Mouse (Mus musculus): Measurements from ENCODE around the gene Clpx. TPM values are rescaled to one million over a fixed set of nuclear protein-coding genes. Genes with fewer than 3 reads are reported as not detected.
"Not testable (repeated sequence)": the region's sequence is repeated elsewhere in the genome, so short reads cannot be mapped to it uniquely, and the experiment has no call there.

Clpx gene
- polyA plus RNA-seq, 1 experiment from 2014 or later = 62.3 TPM

- no peaks in the 10 kb centered on the region for H3K9me3 ChIP-seq
- H3K27me3 ChIP-seq = no peaks in the 10 kb centered on the region
- H3K9ac ChIP-seq = peak overlapping the region; percentile 48
- no peak overlapping the region for H3K4me3 ChIP-seq
- H3K4me2 ChIP-seq (replicated peaks) = no peak overlapping the region
- peak; percentile 59; the same call in 1 of the 2 replicates for ATAC-seq (ENCODE audit: low FRiP score, low read depth)
- peak overlapping the region; percentile 67 for H3K27ac ChIP-seq
- H3K4me1 ChIP-seq = peaks cover 26% of the 10 kb centered on the region
- H3K36me3 ChIP-seq = no peaks in the 10 kb centered on the region
- 41% methylated on average over 7 of the region's 7 CpGs for WGBS
Measured at GRCm38 (mm10) chr9:65267742-65268515, 26.1 kb upstream of the Clpx start.

- WGBS = 85% methylated on average over 13 of the region's 13 CpGs
- Histone ChIP-seq H3K4me3 (no peak overlapping the region), H3K9me3 (no peaks in the 10 kb centered on the region), H3K4me2 (replicated peaks) (no peak overlapping the region), H3K27ac (no peak overlapping the region), H3K9ac (no peak overlapping the region), H3K4me1 (peaks cover under 1% of the 10 kb centered on the region; the same call in 1 of the 2 replicates), H3K36me3 (no peaks in the 10 kb centered on the region), H3K27me3 (no peaks in the 10 kb centered on the region)
- ATAC-seq (ENCODE audit: low FRiP score, low read depth) = no peak
Measured at GRCm38 (mm10) chr9:65273048-65273809, 20.8 kb upstream of the Clpx start.

DNA sequence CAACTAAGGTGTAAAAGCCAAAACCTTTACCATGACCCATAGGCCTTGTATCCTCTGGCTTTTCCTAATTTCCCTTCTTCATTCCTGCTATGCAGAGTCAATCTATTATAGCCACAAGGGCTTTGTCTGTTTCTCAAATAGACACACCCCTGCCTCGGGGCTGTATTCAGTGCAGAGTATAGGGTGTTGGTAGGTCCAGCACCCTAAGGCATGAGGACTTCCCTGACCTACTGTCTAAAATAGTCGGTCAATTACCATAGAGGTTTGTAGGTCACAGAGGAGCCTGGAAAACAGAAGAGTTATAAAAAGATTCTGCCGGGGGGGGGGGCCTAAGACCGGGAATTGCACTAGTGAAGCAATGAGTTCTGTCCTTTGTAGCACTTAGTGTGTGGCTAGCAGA lies 20.2 kb upstream of the Clpx start:
- 72% methylated on average over 4 of the region's 4 CpGs for WGBS
- H3K4me1 ChIP-seq = no peaks in the 10 kb centered on the region
- no peak overlapping the region for H3K9ac ChIP-seq
- no peaks in the 10 kb centered on the region for H3K36me3 ChIP-seq
- H3K27me3 ChIP-seq = no peaks in the 10 kb centered on the region
- no peak for ATAC-seq (ENCODE audit: low FRiP score, low read depth)
- H3K9me3 ChIP-seq = no peaks in the 10 kb centered on the region
- H3K4me2 ChIP-seq (replicated peaks) = no peak overlapping the region
- no peak overlapping the region for H3K4me3 ChIP-seq
- H3K27ac ChIP-seq = no peak overlapping the region

- H3K27ac ChIP-seq; H3K27me3 ChIP-seq; H3K4me2 ChIP-seq (replicated peaks); H3K9me3 ChIP-seq; H3K9ac ChIP-seq; H3K4me1 ChIP-seq; H3K36me3 ChIP-seq; H3K4me3 ChIP-seq; ATAC-seq (ENCODE audit: low FRiP score, low read depth): not testable (repeated sequence)
- 84% methylated on average over 3 of the region's 3 CpGs for WGBS
Measured at GRCm38 (mm10) chr9:65274851-65275250, 19.2 kb upstream of the Clpx start.

DNA sequence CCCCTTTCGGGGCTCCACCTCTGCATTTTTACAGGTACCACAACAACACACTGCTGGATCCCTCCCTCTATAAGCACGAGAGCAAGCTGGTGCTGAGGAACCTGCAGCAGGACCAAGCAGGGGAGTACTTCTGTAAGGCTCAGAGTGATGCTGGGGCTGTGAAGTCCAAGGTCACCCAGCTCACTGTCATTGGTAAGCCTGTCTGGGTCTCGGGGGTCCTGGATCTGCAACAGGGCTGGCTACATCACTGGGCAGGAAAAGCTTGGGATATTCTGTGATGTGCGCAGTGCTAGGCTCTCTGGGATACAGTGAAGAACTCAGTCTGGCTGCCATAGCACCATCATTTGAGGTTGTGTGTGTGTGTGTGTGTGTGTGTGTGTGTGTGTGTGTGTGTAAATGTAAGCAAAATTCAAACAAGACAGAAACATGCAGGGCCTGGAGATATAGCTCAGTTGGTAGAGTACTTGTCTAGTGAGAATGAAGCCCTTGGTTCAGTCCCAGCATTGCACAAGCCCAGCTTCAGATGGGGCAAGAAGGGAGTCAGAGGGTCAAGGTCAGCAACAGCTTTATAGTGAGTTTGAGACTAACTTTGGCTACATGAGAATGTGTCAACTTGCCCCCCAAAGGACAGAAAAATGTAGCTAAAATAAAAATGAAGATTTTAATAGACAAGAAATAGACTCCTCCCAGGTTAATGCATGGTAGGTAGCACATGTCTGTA lies 18.1 kb upstream of the Clpx start:
- no peaks in the 10 kb centered on the region for H3K27me3 ChIP-seq
- H3K4me3 ChIP-seq = no peak overlapping the region
- no peak overlapping the region for H3K9ac ChIP-seq
- 71% methylated on average over 4 of the region's 4 CpGs for WGBS
- no peak for ATAC-seq (ENCODE audit: low FRiP score, low read depth)
- H3K27ac ChIP-seq = no peak overlapping the region
- no peaks in the 10 kb centered on the region for H3K4me1 ChIP-seq
- H3K36me3 ChIP-seq = no peaks in the 10 kb centered on the region
- no peak overlapping the region for H3K4me2 ChIP-seq (replicated peaks)
- no peaks in the 10 kb centered on the region for H3K9me3 ChIP-seq

DNA sequence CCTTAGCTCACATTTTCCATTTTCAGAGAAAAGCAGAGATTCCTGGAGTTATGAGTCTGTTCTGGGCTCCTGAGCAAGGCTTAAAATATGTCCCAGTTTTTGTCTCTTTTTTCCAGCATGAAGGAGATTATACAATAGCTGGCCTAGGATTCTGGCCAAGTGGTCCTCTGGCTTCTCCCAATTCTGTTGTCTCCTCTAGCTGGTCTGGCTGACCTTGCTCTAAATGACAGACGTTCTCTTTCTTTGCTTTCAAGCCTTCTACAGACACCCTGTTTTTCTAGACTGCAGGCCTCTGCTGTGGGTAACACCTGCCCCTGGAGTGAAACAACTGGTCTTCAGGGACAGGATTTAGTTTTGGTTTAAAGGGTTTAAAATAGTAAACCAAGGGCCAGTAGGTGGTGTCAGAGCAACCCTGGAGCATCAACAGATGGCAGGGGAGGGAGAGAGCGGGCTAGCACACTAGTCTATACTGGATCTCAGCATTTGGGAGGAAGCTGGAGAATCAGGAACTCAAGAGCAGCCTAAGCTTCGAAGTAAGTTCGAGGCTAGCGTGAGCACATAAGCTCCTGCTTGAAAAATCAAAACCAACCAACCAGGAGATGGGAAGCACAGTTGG lies 12.4 kb upstream of the Clpx start:
- 70% methylated on average over 5 of the region's 5 CpGs for WGBS
- no peaks in the 10 kb centered on the region for H3K4me1 ChIP-seq
- no peak for ATAC-seq (ENCODE audit: low FRiP score, low read depth)

DNA sequence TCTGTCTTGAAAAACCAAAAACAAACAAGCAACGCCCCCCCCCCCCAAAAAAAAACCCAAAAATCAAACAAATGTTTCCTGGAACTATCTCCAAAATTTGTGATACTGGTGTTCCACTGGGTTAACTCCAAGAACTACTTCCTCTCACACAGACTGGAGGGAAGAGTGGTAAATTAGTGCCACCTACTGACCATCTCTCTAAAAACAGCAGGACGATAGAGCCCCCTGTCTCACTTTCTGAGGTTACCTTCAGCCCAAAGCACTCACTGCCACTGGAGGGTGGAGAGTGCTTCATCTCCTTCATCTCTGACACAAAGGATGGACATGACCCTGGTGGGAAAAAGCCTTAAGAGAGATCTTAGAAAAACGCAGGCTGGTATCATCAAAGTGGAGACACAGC lies 10.8 kb upstream of the Clpx start:
- Histone ChIP-seq H3K27me3 (no peaks in the 10 kb centered on the region), H3K4me1 (no peaks in the 10 kb centered on the region), H3K9me3 (no peaks in the 10 kb centered on the region), H3K4me2 (replicated peaks) (no peak overlapping the region), H3K4me3 (no peak overlapping the region), H3K27ac (no peak overlapping the region), H3K9ac (no peak overlapping the region), H3K36me3 (no peaks in the 10 kb centered on the region)
- WGBS = 4% methylated on average over 3 of the region's 3 CpGs
- no peak for ATAC-seq (ENCODE audit: low FRiP score, low read depth)

More for the DNA sequence above, 12.4 kb upstream of the Clpx start:
- no peak overlapping the region for H3K4me3 ChIP-seq
- no peaks in the 10 kb centered on the region for H3K27me3 ChIP-seq
- no peaks in the 10 kb centered on the region for H3K36me3 ChIP-seq
- H3K9ac ChIP-seq = peak overlapping the region; percentile 39; the same call in 1 of the 2 replicates
- no peaks in the 10 kb centered on the region for H3K9me3 ChIP-seq
- H3K4me2 ChIP-seq (replicated peaks) = no peak overlapping the region
- no peak overlapping the region for H3K27ac ChIP-seq

DNA sequence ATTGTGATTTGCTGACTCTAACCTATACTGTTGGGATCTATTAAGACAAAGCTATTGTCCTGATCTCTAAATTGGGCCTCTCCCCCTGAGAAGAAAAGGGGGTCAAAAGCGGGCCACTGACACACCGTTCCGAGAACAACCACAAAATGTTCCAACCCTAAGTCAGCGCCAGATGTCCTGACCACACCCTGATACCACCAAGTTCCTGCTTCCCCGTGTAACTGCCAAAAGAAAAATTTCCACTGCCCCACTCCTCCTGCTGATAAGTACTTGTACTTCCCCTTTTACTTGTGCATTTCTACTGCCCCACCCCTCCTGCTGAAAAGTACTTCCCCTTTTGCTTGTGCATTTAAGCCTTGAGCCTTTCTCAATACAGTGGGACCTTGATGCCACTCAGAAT lies 5.8 kb upstream of the Clpx start:
- not testable (repeated sequence) for H3K4me3 ChIP-seq; H3K36me3 ChIP-seq; H3K27me3 ChIP-seq; H3K4me1 ChIP-seq; ATAC-seq (ENCODE audit: low FRiP score, low read depth); H3K27ac ChIP-seq; H3K9ac ChIP-seq; H3K9me3 ChIP-seq; H3K4me2 ChIP-seq (replicated peaks)
- WGBS = 84% methylated on average over 5 of the region's 5 CpGs

DNA sequence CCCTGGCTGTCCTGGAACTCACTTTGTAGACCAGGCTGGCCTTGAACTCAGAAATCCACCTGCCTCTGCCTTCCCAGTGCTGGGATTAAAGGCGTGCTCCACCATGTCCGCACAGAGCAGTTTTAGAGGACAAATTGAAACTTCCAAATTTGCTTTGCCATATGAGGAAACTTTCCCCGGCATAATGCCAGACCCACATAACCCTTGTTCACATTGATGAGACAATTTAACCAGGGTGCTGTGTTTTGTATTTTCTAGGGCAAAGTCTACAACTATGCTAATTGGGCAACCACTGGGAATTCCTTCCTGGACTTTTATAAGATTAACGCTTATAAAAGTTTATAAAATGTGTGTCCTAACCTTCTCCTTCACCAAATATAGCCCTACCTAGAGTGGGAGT lies 4.1 kb upstream of the Clpx start:
- no peaks in the 10 kb centered on the region for H3K27me3 ChIP-seq
- no peak for ATAC-seq (ENCODE audit: low FRiP score, low read depth)
- H3K9ac ChIP-seq = no peak overlapping the region
- WGBS = 92% methylated on average over 4 of the region's 4 CpGs
- no peak overlapping the region for H3K4me3 ChIP-seq
- H3K4me2 ChIP-seq (replicated peaks) = no peak overlapping the region
- H3K36me3 ChIP-seq = no peaks in the 10 kb centered on the region
- peaks cover 9% of the 10 kb centered on the region for H3K4me1 ChIP-seq
- no peak overlapping the region for H3K27ac ChIP-seq
- H3K9me3 ChIP-seq = no peaks in the 10 kb centered on the region

GRCm38 (mm10) chr9:65292421-65292820 lies 1.6 kb upstream of the Clpx start:
- Histone ChIP-seq H3K27ac (no peak overlapping the region), H3K9ac (no peak overlapping the region), H3K4me2 (replicated peaks) (peak overlapping the region; percentile 70), H3K4me1 (peaks cover 19% of the 10 kb centered on the region), H3K36me3 (peaks cover 6% of the 10 kb centered on the region), H3K9me3 (no peaks in the 10 kb centered on the region), H3K4me3 (no peak overlapping the region), H3K27me3 (no peaks in the 10 kb centered on the region)
- 91% methylated on average over 3 of the region's 3 CpGs for WGBS
- ATAC-seq (ENCODE audit: low FRiP score, low read depth) = no peak

- peaks cover 12% of the 10 kb centered on the region for H3K36me3 ChIP-seq
- 22% methylated on average over 5 of the region's 5 CpGs for WGBS
- no peak for ATAC-seq (ENCODE audit: low FRiP score, low read depth)
- no peaks in the 10 kb centered on the region for H3K27me3 ChIP-seq
- peak overlapping the region; percentile 70 for H3K4me2 ChIP-seq (replicated peaks)
- H3K9ac ChIP-seq = peak overlapping the region; percentile 69
- H3K4me3 ChIP-seq = peak overlapping the region; percentile 95
- no peaks in the 10 kb centered on the region for H3K9me3 ChIP-seq
- peaks cover 19% of the 10 kb centered on the region for H3K4me1 ChIP-seq
- peak overlapping the region; percentile 69 for H3K27ac ChIP-seq
Measured at GRCm38 (mm10) chr9:65293119-65293518, 941 bp upstream of the Clpx start.

DNA sequence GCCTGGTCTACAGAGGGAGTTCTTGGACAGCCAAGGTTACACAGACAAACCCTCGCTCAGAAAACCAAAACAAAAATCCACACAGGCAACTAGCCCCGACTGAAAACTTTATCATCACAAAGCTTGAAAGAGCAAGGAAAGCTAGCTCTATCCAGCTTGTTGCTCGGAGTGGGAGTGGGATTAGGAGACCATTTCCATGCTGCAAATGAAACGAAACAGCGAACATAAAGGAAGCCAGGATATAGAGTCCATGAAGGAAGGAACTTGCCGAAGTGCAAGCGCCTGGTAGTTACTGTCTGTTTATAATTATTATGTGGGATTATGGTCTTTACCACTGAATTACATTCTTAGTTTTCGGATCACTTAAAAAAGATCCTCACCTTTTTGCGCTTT lies 484 bp upstream of the Clpx start:
- Histone ChIP-seq H3K9ac (peak overlapping the region; percentile 69), H3K27me3 (no peaks in the 10 kb centered on the region), H3K9me3 (no peaks in the 10 kb centered on the region), H3K4me1 (peaks cover 19% of the 10 kb centered on the region), H3K27ac (peak overlapping the region; percentile 69), H3K4me2 (replicated peaks) (peak overlapping the region; percentile 70), H3K36me3 (peaks cover 12% of the 10 kb centered on the region), H3K4me3 (peak overlapping the region; percentile 95)
- WGBS = under 1% methylated on average over 9 of the region's 9 CpGs
- peak; percentile 20 for ATAC-seq (ENCODE audit: low FRiP score, low read depth)
